Mouse (Mus musculus) liver, embryonic 14.5 days (tissue): ENCODE data around the gene Ldb3. TPM values are rescaled to one million over a fixed set of nuclear protein-coding genes. Genes with fewer than 3 reads are reported as not detected.
A peak's percentile ranks its signal among the peaks of the same experiment; 100 is the strongest.

Source experiments
- ATAC-seq: fragments of 200-750 bp; cut with Nextera tagmentation; 2 replicates; pipeline ENCODE4 v1.8.0; 2017; ENCODE audit warnings: moderate number of reproducible peaks, mild to moderate bottlenecking, moderate library complexity; ENCODE audit not compliant: insufficient read depth
- DNase-seq, 3 experiments: peaks; one replicate each; pipeline ENCODE4 v3.0.0-alpha.2; 2012 to 2013; ENCODE audit warnings: low read depth in 3 of 3, low spot score in 3 of 3
- H3K27ac ChIP-seq: fragments of 300-500 bp; sonication (generic); 2 replicates; pipeline ENCODE4 v1.5.1; 2014; ENCODE audit warnings: moderate library complexity, mild to moderate bottlenecking, control low read depth, inconsistent platforms
- H3K27me3 ChIP-seq: fragments of 300-500 bp; sonication (generic); 2 replicates; pipeline ENCODE4 v1.6.1; 2014; ENCODE audit warnings: mild to moderate bottlenecking, low read length, moderate library complexity; ENCODE audit not compliant: control insufficient read depth, insufficient read depth
- H3K36me3 ChIP-seq: fragments of 300-500 bp; sonication (generic); replicated peaks from 2 replicates; pipeline ENCODE4 v1.6.1; 2014; ENCODE audit warnings: low read depth; ENCODE audit not compliant: control insufficient read depth, insufficient read depth
- H3K4me1 ChIP-seq, 2 experiments: fragments of 200-500 bp in 1 of 2; fragments of 300-500 bp in 1 of 2; sonication (generic) in 1 of 2; replicated peaks; 2 replicates each; pipeline ENCODE4 v1.6.1; 2012 to 2014; ENCODE audit warnings: antibody characterized with exemption in 1 of 2, inconsistent platforms in 1 of 2, low read length in 1 of 2; ENCODE audit not compliant: control insufficient read depth in 2 of 2, insufficient read depth in 2 of 2
- H3K4me2 ChIP-seq: fragments of 300-500 bp; sonication (generic); 2 replicates; pipeline ENCODE4 v1.6.1; 2014; ENCODE audit warnings: low read depth, mild to moderate bottlenecking, control low read depth, moderate library complexity
- H3K4me3 ChIP-seq, 2 experiments: fragments of 200-500 bp in 1 of 2; fragments of 300-500 bp in 1 of 2; sonication (generic) in 1 of 2; 2 replicates each; pipeline ENCODE4 v1.5.1; 2012 to 2014; ENCODE audit warnings: low read depth in 2 of 2, low read length in 2 of 2, mild to moderate bottlenecking in 2 of 2, control low read depth in 1 of 2, inconsistent platforms in 1 of 2, moderate library complexity in 1 of 2; ENCODE audit not compliant: insufficient read depth in 1 of 2
- H3K9ac ChIP-seq: fragments of 300-500 bp; sonication (generic); replicated peaks from 2 replicates; pipeline ENCODE4 v1.6.1; 2014; ENCODE audit warnings: mild to moderate bottlenecking, control low read depth, moderate library complexity
- H3K9me3 ChIP-seq: fragments of 300-500 bp; sonication (generic); 2 replicates; pipeline ENCODE4 v1.6.1; 2016; ENCODE audit warnings: low read length, mixed read lengths; ENCODE audit not compliant: control insufficient read depth
- CTCF ChIP-seq: IDR thresholded peaks from 2 replicates; pipeline ENCODE4 v1.5.1; 2016; ENCODE audit warnings: antibody characterized with exemption, low read depth, control low read depth
- EP300 ChIP-seq: IDR thresholded peaks from 2 replicates; pipeline ENCODE4 v1.6.1; 2016; ENCODE audit warnings: antibody characterized with exemption, low read depth
- WGBS: fragments of 180-500 bp; shearing (Covaris S2); extraction: QIAGEN DNeasy Blood & Tissue Kit; methylation state at CpG from one replicate; pipeline ENCODE4 v1.1.7; 2014; ENCODE audit not compliant: insufficient replicate concordance; 5-methylcytosine and 5-hydroxymethylcytosine counted together
- polyA plus RNA-seq, 2 experiments: library from polyadenylated mRNA; depleted of rRNA in 1 of 2; stranded (reverse) in 1 of 2; unstranded in 1 of 2; fragments of >200 nt; fragmentation: Nextera tagmentation in 1 of 2; extraction: Ambion mirVana in 1 of 2; gene quantifications; 2 replicates each; pipeline versions ENCODE4 v1.2.1 to v1.2.3; 2012 to 2014

Gene Ldb3
- polyA plus RNA-seq, 2 experiments = 0.05 to 0.07 TPM

- Histone ChIP-seq H3K4me3 (no peak overlapping the region), H3K9ac (no peak overlapping the region), H3K4me1 (no peaks in the 10 kb centered on the region), H3K9me3 (no peaks in the 10 kb centered on the region), H3K36me3 (no peaks in the 10 kb centered on the region), H3K27me3 (no peaks in the 10 kb centered on the region), H3K27ac (no peak overlapping the region), H3K4me2 (no peak overlapping the region)
- DNase-seq (no peak), ATAC-seq (no peak)
- 65% methylated on average over 17 of the region's 17 CpGs for WGBS
- TF ChIP-seq EP300 (no peak), CTCF (no peak)
Observed at GRCm38 (mm10) chr14:34571610-34572387, 16.7 kb downstream of the Ldb3 start.

DNA sequence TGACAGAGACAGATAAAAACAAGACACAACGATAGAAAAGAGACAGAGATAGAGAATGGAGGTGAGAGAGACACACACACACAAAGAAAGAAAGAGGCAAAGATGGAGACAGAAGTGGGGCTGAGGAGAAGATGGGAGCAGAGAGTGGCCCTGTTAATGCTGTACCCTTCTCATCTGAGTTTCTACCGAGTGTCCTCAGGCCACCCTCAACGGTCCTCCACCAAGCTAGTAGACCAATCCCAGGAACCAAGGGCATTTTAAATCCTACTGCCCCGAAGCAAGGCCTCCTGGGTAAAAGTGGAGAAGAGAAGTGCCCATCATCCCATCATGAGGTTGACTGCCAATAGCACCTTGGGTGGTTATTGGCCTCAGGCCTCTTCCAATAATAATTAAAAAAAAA is 17.6 kb downstream of the Ldb3 start:
- H3K4me3 ChIP-seq = no peak overlapping the region
- no peak for ATAC-seq

GRCm38 (mm10) chr14:34570294-34570693 is 18.2 kb downstream of the Ldb3 start:
- H3K4me3 ChIP-seq = no peak overlapping the region
- TF ChIP-seq EP300 (no peak), CTCF (peak; percentile 84)
- ATAC-seq = no peak

More for the DNA sequence above, 17.6 kb downstream of the Ldb3 start:
- Histone ChIP-seq H3K27ac (no peak overlapping the region), H3K27me3 (no peaks in the 10 kb centered on the region), H3K36me3 (no peaks in the 10 kb centered on the region), H3K4me1 (no peaks in the 10 kb centered on the region), H3K4me2 (no peak overlapping the region), H3K9ac (no peak overlapping the region), H3K9me3 (no peaks in the 10 kb centered on the region)
- WGBS = 53% methylated on average over 4 of the region's 4 CpGs
- TF ChIP-seq EP300 (no peak), CTCF (no peak)
- DNase-seq = no peak

DNA sequence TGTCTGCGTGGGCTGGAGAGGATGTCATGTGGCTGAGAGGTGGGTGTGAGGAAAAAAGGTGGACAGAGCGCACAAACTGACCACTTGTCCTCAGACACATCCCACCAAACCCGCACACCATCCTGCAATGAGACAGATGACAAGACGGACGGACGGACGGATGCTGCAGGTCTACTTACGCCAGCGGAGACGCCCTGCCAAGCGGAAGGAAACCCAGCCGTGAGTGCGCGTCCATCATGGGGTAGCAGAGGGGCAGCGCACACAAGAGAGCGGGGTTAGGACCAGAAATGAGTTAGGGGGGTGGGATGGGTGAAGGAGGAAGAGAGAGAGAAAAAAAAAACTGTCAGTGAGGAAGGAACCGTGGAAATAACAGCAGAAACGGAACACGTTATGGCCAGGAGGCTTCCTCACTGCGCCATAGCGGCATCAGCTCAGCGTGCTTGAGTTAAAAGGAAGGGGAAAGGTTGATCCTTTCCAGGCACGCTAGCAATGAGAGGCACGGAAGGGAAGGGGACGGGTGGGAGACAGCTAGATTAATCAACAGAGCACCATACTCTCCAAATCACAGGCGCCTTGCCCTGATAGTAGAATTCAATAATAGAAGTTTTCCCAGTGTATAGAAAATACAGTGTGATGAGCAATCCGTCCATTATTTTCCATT is 18.8 kb downstream of the Ldb3 start:
- Histone ChIP-seq H3K4me3 (no peak overlapping the region), H3K9me3 (no peaks in the 10 kb centered on the region), H3K36me3 (no peaks in the 10 kb centered on the region), H3K4me1 (no peaks in the 10 kb centered on the region), H3K9ac (no peak overlapping the region), H3K4me2 (no peak overlapping the region; the same call in 1 of the 2 replicates), H3K27me3 (no peaks in the 10 kb centered on the region), H3K27ac (no peak overlapping the region)
- no peak for ATAC-seq
- no peak for DNase-seq
- TF ChIP-seq EP300 = no peak
- no peak for TF ChIP-seq CTCF
- 26% methylated on average over 27 of the region's 27 CpGs for WGBS

More at GRCm38 (mm10) chr14:34570294-34570693, 18.2 kb downstream of the Ldb3 start:
- WGBS = 1% methylated on average over 6 of the region's 6 CpGs
- Histone ChIP-seq H3K4me1 (no peaks in the 10 kb centered on the region), H3K9ac (no peak overlapping the region), H3K9me3 (no peaks in the 10 kb centered on the region), H3K27me3 (no peaks in the 10 kb centered on the region), H3K4me2 (no peak overlapping the region), H3K27ac (no peak overlapping the region), H3K36me3 (no peaks in the 10 kb centered on the region)
- DNase-seq = peak in 2 of 3 experiments; percentile 28 to 37

DNA sequence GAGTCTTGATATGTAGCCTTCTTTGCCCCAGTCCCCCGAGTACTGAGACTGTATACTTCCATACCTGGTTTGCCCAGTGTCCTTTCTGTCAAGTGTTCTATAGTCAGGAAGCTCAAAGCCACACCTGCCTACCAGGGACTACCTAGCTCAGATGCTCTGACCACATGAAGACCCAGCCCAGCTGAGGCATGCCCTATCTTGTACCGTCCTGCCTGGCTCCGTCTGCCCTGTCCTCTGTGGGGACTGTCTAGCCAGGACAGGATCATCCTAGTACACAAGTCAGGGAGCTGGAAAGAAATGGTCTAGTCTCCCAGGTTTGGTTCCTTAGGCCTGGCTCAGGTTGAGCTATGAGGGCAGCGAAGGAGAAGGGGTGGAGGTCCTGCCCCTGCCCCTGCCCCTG is 19.9 kb downstream of the Ldb3 start:
- no peak overlapping the region for H3K4me2 ChIP-seq
- WGBS = 59% methylated on average over 4 of the region's 4 CpGs
- DNase-seq (no peak), ATAC-seq (no peak)
- H3K9ac ChIP-seq = no peak overlapping the region
- H3K27me3 ChIP-seq = no peaks in the 10 kb centered on the region
- H3K9me3 ChIP-seq = no peaks in the 10 kb centered on the region
- no peaks in the 10 kb centered on the region for H3K36me3 ChIP-seq
- H3K4me1 ChIP-seq = no peaks in the 10 kb centered on the region
- no peak overlapping the region for H3K4me3 ChIP-seq
- no peak for TF ChIP-seq EP300
- TF ChIP-seq CTCF = no peak
- H3K27ac ChIP-seq = no peak overlapping the region
